Mouse (Mus musculus): Measurements from ENCODE around the gene Gm8300.
"Not testable (repeated sequence)": the region's sequence is repeated elsewhere in the genome, so short reads cannot be mapped to it uniquely, and the experiment has no call there.

Gene Gm8300

DNA sequence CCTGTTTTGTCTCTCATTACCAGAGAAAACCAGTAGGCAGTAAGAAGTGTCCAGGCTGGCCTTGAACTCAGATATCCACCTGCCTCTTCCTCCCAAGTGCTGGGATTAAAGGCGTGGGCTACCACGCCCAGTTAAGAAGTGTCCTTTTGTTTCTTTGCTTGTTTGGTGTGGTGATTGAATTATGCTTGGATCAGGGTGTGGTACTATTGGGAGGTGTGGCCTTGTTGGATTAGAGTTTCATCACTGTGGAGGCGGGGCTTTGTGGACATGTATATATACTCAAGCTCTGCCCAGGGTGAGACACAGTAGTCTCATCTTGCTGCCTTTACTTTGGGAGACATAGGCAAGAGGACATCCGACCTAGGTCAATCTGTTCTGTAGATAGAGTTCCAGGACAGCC lies at the start of gene Gm8300:
Gene Gm8300, plus strand, starts transcription at position 301 of the 400 bp plus-strand sequence.
- not testable (repeated sequence) for DNase-seq (ENCODE audit: low read depth, low spot score)

DNA sequence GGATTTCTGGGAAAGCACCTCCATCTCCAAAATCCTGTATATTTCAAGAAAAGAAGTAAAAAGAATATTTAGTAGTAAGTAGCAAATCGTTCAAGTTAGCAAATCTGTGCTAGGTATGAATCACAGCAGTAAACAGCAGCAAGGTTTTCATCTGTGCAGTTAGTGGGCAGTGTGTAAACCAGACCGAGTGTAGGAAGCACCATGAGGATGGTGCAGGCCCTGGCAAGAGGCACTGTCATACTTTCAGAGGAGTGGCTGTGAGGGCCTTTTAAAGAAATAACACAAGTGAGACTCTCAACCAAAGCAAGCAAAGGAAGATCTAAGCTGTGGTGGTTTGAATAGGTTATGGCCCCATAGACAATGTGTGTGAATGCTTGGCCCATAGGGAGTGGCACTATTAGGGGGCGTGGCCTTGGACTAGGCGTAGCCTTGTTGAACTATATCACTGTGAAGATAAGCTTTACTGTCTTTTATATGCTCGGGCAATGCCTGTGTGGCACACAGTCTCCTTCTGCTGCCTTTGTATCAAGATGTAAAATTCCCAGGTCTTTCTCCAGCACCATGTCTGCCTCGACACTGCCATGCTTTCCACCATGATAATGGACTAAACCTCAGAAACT lies 49.3 kb upstream of the Gm8300 start:
- DNase-seq (ENCODE audit: low read depth, low spot score), result no peak

DNA sequence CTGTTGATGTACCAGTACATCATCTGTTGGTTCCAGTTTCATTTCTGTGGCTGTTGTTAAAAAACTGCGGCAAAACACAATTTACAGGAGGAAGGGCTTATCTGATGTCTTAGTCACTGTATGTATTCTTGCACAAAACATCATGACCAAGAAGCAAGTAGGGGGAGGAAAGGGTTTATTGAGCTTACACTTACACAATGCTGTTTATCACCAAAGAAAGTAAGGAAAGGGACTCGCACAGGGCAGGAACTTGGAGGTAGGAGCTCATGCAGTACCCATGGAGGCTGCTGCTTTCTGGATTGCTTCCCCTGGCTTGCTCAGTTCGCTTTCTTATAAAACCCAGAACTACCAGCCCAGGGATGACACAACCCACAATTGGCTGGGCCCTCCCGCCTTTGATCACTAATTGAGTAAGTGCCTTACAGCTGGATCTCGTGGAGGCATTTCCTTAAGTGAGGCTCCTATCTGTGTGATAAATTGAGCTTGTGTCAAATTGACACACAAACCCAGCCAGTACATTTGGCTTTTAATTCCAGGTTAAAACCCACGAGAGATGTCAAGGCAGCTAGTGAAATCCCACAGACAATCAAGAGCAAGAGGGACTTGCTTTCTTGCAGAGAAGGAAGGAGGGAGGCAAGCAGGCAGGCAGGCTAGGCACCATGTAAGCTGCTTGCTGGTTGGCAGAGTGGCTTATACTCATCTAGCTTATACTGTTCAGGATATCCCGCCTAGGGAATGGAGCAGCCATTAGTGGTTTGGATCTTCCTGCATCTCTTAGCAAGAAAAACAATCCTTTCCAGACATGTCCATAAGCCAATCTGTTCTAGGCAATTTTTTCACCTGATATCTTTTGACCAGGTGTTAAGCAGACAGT lies 43.6 kb upstream of the Gm8300 start:
- DNase-seq (ENCODE audit: low read depth, low spot score), result peak; percentile 32

DNA sequence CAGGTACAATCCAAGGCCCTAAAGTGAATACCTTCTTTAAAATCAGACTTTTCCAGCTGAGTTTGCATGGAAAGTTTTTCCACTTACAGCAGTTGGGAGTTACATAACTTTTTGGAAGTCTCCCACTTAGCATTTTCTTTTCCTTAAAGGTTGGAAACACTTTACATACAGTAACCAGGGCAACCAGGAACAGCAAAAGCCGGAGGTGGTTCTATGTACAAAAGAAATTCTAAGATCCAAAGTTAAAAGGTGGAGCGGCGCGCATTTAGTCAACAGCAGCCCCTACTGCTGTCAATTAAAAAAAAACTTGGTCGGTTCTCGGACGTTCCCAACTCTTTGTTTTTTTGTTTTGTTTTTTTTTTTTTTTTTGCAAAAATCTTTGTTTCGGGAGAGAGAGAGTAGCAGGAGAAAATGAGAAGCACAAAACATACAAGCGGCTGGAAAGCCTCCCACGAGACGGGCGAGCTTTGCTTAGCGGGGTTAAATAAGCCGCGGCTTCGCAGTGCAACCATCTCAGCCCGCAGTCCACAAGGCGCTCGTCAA lies 42.6 kb upstream of the Gm8300 start:
- DNase-seq (ENCODE audit: low read depth, low spot score), result no peak

DNA sequence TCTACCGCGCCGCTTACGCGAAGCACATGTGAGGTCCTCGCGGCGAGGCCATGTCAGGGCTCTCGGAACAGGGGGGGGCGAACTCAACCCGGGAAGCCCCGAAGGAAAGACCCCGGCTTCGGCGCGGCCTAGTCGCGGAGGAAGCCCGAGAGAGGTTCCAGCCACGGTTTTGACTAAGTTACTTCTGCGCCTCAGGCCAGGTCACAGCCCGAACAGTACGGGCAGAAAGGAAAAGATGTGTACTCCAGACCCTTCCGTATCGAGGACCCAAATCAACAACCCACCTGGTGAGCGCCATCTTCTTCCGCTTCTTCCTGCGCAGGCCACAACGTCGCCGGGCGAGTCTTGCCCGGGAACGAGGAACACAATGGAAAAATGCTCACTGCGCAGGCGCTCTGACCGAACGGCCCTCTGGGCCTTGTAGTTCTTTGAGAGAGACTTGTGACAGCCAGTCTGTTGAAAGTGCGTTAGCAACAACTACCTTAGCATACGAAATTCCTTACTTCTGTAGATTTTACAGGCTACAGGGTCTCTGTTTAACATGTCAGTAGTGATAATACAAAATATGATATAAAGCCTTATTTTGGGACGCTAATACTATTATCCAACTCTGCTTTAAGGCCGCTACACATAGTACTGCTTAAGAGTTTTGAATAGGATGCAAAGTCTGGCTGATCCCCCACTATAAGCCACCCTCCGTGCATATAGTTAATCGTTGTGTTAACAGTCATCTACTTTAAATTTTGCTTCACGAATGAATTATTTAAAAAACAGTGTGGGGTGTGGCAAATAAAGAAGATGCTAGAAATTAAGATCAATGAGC lies 41.9 kb upstream of the Gm8300 start, which contains the start of gene Snw1:
Gene Snw1, minus strand, starts transcription at position 311 of the 823 bp plus-strand sequence.
- peak; percentile 97 for DNase-seq (ENCODE audit: low read depth, low spot score)

DNA sequence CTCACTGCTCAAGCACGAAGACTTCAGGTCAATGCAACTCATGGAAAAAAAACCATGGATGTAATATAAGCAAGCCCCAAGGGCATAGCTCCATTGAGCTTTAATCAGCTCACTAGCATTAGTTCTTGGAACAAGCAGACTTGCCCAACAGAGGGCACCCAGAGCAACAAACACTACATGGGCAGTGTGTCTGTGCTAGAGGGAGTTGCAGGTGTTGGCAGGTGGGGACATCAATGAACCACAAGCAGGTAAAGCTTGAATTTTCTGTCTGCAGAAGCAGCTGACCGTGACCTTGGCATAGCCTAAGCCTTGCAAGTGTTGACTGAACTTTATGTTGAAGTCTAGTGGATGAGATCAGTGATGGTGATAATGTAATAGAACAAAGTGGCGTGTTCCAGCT lies 39.4 kb upstream of the Gm8300 start:
- DNase-seq (ENCODE audit: low read depth, low spot score), result no peak

DNA sequence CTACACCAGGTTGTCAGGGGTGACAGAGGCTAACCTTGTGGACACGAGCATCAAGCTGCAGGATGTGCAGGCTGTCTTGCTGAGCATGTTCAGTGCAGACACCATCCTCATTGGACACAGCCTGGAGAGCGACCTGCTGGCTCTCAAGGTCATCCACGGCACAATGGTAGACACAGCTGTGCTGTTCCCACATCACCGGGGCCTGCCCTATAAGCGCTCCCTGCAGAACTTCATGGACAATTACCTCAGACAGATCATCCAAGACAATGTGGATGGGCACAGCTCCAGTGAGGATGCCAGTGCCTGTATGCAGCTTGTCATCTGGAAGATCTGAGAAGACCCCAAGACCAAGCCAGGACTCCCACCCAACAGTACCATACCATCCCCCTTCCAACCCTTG lies 31.6 kb upstream of the Gm8300 start:
- DNase-seq (ENCODE audit: low read depth, low spot score), result not testable (repeated sequence)

DNA sequence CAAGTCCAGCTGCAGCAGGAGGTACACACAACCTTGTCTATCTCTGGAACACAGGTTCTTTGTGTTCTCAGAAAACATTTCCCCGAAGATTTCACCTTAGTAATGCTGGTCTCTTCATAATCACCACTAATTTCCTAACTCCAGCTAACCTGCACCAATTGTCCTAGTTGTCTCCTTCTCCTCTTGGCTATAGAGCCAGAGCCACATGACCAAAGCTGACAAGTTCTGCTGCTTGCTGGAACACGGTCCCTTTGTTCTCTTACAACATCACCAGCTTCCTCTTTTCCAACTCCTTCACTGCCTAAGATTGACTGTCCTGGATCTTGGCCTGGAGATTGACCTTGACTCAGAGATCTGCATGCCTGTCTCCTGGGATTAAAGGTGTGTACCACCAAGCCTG lies 25.4 kb upstream of the Gm8300 start:
- not testable (repeated sequence) for DNase-seq (ENCODE audit: low read depth, low spot score)

DNA sequence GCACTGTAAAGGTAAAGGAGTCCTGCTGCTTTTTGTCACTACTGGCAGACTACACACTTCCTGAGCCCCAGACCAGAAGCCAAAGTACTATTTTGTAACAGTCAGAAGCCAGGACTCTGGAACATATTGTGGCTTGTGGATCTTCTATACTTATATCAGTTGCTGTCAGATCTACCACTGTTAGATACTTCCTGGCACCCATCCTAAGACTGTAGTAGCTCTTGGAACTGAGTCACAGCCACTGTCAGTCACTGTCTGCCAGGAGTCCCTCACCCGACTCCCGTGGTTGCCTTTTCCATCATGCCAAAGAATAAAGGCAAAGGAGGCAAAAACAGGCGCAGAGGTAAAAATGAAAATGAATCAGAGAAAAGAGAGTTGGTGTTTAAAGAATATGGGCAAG lies 19.7 kb upstream of the Gm8300 start, which contains the start of gene Gm5788:
Gene Gm5788, plus strand, starts transcription at position 301 of the 400 bp plus-strand sequence.
- DNase-seq (ENCODE audit: low read depth, low spot score), result not testable (repeated sequence)

DNA sequence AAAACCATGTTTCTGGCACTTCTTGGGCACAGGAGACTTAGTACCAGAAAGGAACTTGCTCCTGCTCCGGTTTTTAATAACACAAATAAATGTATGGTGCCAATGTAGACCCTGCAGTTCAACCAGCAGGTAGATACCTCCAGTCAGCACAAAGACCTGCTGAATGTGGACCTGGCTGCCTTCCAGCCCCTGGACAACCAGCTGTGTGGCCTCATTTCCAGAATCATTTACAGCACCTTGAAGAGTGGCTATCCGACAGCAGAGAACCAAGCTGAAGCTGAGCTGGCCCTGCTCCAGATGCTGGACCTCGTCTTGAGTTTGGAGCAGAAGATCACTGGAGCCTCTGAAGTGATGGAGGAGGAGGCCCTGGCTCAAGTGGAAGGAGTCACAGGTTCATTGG lies 5.5 kb downstream of the Gm8300 start:
- not testable (repeated sequence) for DNase-seq (ENCODE audit: low read depth, low spot score)

DNA sequence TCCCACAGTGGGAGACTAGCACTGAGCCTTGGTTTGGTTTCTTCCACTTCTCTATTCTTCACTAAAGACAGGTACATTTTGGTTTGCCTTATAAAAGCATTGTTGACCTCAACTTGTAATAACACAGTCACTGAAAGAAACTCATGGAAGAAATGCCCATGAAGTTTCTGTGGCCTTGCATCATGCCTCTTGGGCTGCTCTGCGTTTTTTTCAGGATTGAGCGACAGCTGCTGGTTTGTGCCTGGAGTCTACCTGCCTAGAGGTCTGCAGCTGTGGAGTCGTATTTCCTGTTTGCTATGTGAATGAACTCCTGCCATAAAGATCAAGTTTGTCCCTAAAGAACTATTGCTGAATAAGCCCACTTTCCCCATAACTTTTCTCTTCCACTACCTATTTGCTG lies 29.8 kb downstream of the Gm8300 start:
- no peak for DNase-seq (ENCODE audit: low read depth, low spot score)

DNA sequence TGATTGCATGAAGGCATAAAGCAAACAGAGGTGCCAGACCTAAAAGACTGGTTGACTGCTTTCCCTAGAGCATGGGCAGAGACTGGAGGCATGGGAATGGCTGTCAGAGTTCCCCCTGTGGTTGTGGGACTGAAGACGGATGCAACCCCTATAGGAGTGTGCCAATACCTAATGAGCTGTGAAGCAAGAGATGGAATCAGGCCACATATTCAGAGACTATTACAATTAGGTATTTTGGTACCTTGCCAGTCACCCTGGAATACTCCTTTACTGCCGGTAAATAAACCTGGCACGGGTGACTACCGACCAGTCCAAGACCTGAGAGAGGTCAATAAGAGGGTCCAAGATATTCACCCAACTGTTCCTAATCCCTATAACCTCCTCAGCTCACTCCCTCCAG lies 36.5 kb downstream of the Gm8300 start:
- DNase-seq (ENCODE audit: low read depth, low spot score), result not testable (repeated sequence)

Measured in CD4-positive, CD25-positive, alpha-beta regulatory T cell, adult 2 months (primary cell).